Mouse (Mus musculus) gastrocnemius, adult 2 months (tissue): ENCODE results near the gene Trmt112. TPM values are rescaled to one million over a fixed set of nuclear protein-coding genes. Genes with fewer than 3 reads are reported as not detected.
A peak's percentile ranks its signal among the peaks of the same experiment; 100 is the strongest.

Experiments
- DNase-seq: peaks from one replicate; pipeline ENCODE4 v3.0.0; 2022
- H3K27ac ChIP-seq: fragments of 200-600 bp; 2 replicates; pipeline ENCODE4 v1.8.1; 2022; ENCODE audit warnings: mild to moderate bottlenecking
- H3K4me3 ChIP-seq: fragments of 200-600 bp; 2 replicates; pipeline ENCODE4 v1.8.1; 2022; ENCODE audit warnings: mild to moderate bottlenecking, moderate library complexity
- CTCF ChIP-seq: fragments of 200-600 bp; IDR thresholded peaks from 2 replicates; pipeline ENCODE4 v1.8.1; 2022; ENCODE audit warnings: antibody characterized with exemption, mild to moderate bottlenecking, moderate library complexity
- intact Hi-C: fragments of 180-260 bp; cut with DNase I; formaldehyde crosslinking; loops from one replicate; pipeline ENCODE4 v1.15.1; 2025
- microRNA-seq: library from miRNA; unstranded; fragments of <30 nt; microRNA quantifications from one replicate; pipeline ENCODE4 v1.2.0, GENCODE M21; 2021
- total RNA-seq, 2 experiments: library from RNA; stranded (reverse); gene quantifications; 2 replicates each; pipeline ENCODE4 v1.2.3; 2021

Trmt112 gene
- total RNA-seq, 2 experiments from 2014 or later: 32.7 to 41.3 TPM

GRCm38 (mm10) chr19:6943709-6944108, 34.2 kb downstream of the Trmt112 start:
- no peak for TF ChIP-seq CTCF
- H3K27ac ChIP-seq: no peak overlapping the region
- no peak overlapping the region for H3K4me3 ChIP-seq
- no peak for DNase-seq
- intact Hi-C loops: no loop called here

DNA sequence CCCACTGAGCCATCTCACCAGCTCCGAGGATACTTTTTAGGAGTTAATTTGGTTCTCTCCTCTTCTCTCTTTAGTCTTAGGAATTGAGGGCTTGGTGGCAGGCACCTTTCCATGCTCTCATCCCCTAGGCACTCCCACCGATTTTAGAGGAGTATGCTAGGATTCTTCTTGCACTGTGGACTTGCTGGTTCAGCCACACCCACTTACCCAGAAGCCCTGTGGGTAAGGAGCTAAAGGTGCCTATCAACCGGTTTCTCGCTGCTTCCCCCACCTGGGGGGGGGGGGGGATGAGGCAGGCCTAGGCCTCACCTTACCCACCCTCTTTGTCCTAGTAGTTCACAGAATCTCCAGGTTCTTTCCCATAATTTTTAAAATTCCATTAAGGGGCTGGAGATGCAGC, 38.2 kb downstream of the Trmt112 start:
- intact Hi-C loops: no loop called here
- Histone ChIP-seq H3K4me3 (no peak overlapping the region), H3K27ac (no peak overlapping the region)
- no peak for TF ChIP-seq CTCF
- DNase-seq: no peak

DNA sequence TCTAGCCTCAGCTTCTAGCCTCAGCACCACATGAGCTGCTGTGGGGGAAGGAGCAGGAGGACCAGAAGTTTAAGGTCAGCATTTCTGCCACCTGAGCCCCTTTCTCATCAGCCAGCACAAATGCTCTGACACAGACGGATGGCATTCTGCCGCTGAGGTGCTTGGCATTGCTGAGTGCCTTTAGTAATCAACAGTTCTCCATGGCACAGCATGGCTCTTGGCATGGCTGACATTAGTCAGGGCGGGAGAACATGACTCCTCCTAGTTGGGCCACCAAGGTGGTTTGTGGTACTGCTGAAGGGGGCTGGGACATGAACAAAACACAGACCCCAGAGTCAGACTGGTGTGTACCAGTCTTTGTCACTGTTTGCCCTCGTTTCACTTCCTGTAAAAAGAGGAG, 38.7 kb downstream of the Trmt112 start:
- TF ChIP-seq CTCF: no peak
- no peak overlapping the region for H3K27ac ChIP-seq
- H3K4me3 ChIP-seq: no peak overlapping the region
- DNase-seq: no peak
- intact Hi-C loops: no loop called here

DNA sequence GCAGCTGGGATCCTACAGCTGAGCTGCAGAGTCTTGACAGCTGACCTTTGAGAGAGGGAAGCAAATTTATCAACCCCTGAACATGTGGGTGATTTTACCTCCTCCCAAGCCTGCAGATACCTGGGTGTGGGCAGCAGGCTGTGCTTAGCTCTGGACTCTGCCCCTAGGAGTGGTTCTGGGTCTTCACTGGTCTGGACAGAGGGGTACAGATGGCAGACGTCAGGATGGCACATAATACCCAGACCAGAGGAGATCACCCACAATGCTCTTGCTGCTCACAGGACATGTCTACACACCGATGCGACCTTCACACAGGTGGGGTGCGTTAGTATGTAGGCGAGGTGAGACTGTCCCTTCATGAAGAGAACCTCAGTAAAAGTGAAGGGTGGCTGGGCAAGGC, 40.0 kb downstream of the Trmt112 start:
- intact Hi-C loops: no loop called here
- no peak for DNase-seq
- no peak overlapping the region for H3K4me3 ChIP-seq
- no peak for TF ChIP-seq CTCF
- no peak overlapping the region for H3K27ac ChIP-seq

- no peak overlapping the region; the same call in 1 of the 2 replicates for H3K27ac ChIP-seq
- H3K4me3 ChIP-seq: peak overlapping the region; percentile 82
- intact Hi-C loops: no loop called here
- no peak for TF ChIP-seq CTCF
- no peak for DNase-seq
Measured at GRCm38 (mm10) chr19:6949951-6950350, 40.5 kb downstream of the Trmt112 start.

GRCm38 (mm10) chr19:6950613-6951153, 41.2 kb downstream of the Trmt112 start:
- DNase-seq: peak; percentile 54
- H3K4me3 ChIP-seq: peak overlapping the region; percentile 82
- no peak for TF ChIP-seq CTCF
- peak overlapping the region; percentile 100 for H3K27ac ChIP-seq
- intact Hi-C loops: loop anchor here (1.0 kb wide), 1 partner anchor 8 kb away; the partner anchor contains the start of gene Gpr137

- TF ChIP-seq CTCF: no peak
- DNase-seq: peak; percentile 95
- intact Hi-C loops: loop anchor here (1.0 kb wide), 1 partner anchor 9 kb away; the partner anchor contains the start of gene Gpr137
- H3K27ac ChIP-seq: peak overlapping the region; percentile 100
- H3K4me3 ChIP-seq: peak overlapping the region; percentile 82
Measured at GRCm38 (mm10) chr19:6951381-6951968, 42.0 kb downstream of the Trmt112 start.

GRCm38 (mm10) chr19:6951994-6952711, 42.7 kb downstream of the Trmt112 start:
- Histone ChIP-seq H3K27ac (peak overlapping the region; percentile 100), H3K4me3 (peak overlapping the region; percentile 82)
- DNase-seq: peak; percentile 93
- no peak for TF ChIP-seq CTCF
- intact Hi-C loops: loop anchor here (1.0 to 2.0 kb wide), 2 partner anchors 10 to 17 kb away; partner anchors contain the start of gene Gpr137

DNA sequence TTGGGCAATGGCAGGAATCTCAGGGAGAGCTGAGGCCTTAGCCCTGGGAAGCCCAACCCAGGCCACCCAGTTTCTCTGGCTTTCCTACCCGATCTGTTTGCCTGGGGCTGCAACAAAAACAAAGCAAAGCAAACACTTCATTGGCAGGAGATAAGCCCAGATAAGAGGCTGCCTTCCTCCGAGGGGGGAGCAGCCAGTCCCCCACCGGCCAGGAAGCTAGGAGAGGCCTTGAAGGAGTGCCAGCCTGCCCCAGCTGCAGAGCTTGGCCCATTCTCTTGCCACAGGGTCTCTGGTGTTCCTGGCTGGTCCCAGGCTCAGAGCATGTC, 43.2 kb downstream of the Trmt112 start:
- Histone ChIP-seq H3K27ac (peak overlapping the region; percentile 100), H3K4me3 (peak overlapping the region; percentile 82)
- peak; percentile 65 for DNase-seq
- TF ChIP-seq CTCF: no peak
- intact Hi-C loops: loop anchor here (2.0 kb wide), 1 partner anchor 16 kb away; no protein-coding TSS in a partner anchor

DNA sequence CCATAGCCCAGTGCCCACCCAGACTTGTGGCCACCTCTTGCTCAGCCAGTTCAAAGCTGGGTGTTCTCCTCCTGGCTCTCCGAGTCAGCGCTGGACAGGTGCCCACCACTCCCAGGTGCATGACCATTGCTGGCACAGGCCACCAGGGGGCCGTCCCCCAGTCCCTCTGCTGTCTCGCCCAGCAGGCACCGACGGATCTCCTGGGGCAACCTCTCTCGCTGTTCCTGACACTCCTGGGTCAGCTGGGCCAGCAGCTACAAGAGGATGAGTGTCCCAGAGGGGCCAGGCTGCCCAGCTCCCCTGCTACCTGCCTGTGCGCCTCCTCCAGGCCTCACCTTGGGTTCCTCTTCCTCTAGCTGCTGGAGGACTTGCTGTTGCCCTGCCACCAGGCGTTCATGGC, 44.5 kb downstream of the Trmt112 start:
- peak; percentile 38 for TF ChIP-seq CTCF
- Histone ChIP-seq H3K4me3 (no peak overlapping the region), H3K27ac (peak overlapping the region; percentile 100)
- intact Hi-C loops: no loop called here
- peak; percentile 61 for DNase-seq

DNA sequence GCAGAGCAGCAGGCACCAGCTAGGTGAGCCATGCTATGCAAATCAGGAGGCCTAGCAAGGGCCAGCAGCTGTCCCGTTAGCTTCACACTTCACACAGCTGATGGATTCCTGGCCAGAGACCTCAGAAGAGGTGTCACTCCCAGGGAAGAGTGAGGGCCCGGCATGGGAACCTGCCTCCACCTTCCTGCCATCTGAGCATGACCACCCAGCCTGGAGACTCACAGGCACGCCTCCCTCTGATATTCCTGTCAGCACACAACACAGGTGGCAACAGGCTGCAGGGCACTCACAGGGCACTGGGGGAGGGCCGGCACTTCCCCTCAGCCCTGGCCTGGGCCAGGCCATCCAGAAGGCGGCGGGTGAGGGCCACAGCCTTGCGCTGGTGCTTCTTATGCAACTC, 45.9 kb downstream of the Trmt112 start:
- no peak for TF ChIP-seq CTCF
- H3K4me3 ChIP-seq: no peak overlapping the region
- H3K27ac ChIP-seq: no peak overlapping the region
- intact Hi-C loops: no loop called here
- DNase-seq: peak; percentile 22

DNA sequence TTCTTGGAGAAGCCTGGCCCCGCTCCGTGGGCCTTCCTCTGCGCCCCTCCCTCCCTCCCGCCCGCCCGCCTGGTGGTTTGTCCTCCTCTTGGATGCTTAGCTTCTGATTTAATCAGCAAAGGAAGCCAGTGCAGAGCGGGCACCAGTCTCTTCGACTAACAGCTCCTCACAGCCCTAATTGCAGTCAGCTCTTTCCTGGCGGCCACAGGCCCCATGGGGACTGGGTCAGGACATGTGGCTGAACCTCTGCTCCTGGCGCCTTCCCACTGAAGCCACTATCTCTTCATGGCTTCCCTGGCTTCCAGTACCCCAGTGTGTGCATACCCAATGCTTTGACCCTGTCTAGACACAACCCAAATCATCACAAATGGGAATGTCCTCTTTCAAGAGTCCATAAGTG, 47.0 kb downstream of the Trmt112 start:
- no peak overlapping the region for H3K27ac ChIP-seq
- H3K4me3 ChIP-seq: no peak overlapping the region
- intact Hi-C loops: no loop called here

More for the DNA sequence above, 47.0 kb downstream of the Trmt112 start:
- no peak for DNase-seq
- no peak for TF ChIP-seq CTCF

Small RNA genes within 50 kb of the gene (microRNA-seq; reads per million reads assigned to microRNA genes)
- gene Mir6990: 4.3 reads per million

Other genes starting within 250 kb of the Trmt112 start
- gene Rps6ka4, start 69.1 kb upstream of the Trmt112 start, total RNA-seq: 1 to 10 TPM; 9.3 to 9.4 TPM
- under 1 TPM; 0.46 to 0.59 TPM for gene Ccdc88b, start 51.5 kb upstream of the Trmt112 start, total RNA-seq
- gene Prdx5, start 408 bp downstream of the Trmt112 start, total RNA-seq: 100 to 1,000 TPM; 177 to 270 TPM
- gene Esrra, start 12.1 kb downstream of the Trmt112 start, total RNA-seq: 100 to 1,000 TPM in 1 of 2 experiments, 10 to 100 TPM in 1; 80.0 to 108 TPM
- gene Catsperz, start 15.7 kb downstream of the Trmt112 start, total RNA-seq: not detected
- not detected for gene Kcnk4, start 24.8 kb downstream of the Trmt112 start, total RNA-seq
- 10 to 100 TPM; 10.8 to 14.4 TPM for gene Bad, start 32.2 kb downstream of the Trmt112 start, total RNA-seq
- gene Gpr137, start 32.8 kb downstream of the Trmt112 start, total RNA-seq: 10 to 100 TPM in 1 of 2 experiments, 1 to 10 TPM in 1; 8.2 to 13.8 TPM
- gene Ppp1r14b, start 65.3 kb downstream of the Trmt112 start, total RNA-seq: 100 to 1,000 TPM; 121 to 127 TPM
- 10 to 100 TPM in 1 of 2 experiments, 1 to 10 TPM in 1; 9.1 to 11.0 TPM for gene Plcb3, start 66.8 kb downstream of the Trmt112 start, total RNA-seq
- gene Fkbp2, start 70.8 kb downstream of the Trmt112 start, total RNA-seq: 10 to 100 TPM in 1 of 2 experiments, 1 to 10 TPM in 1; 7.9 to 11.2 TPM
- gene Vegfb, start 78.0 kb downstream of the Trmt112 start, total RNA-seq: 100 to 1,000 TPM; 142 to 219 TPM
- gene Dnajc4, start 82.9 kb downstream of the Trmt112 start, total RNA-seq: 10 to 100 TPM; 35.3 to 37.6 TPM
- 10 to 100 TPM; 12.8 to 15.9 TPM for gene Nudt22, start 86.4 kb downstream of the Trmt112 start, total RNA-seq
- gene Trpt1, start 86.4 kb downstream of the Trmt112 start, total RNA-seq: 10 to 100 TPM; 22.5 to 26.1 TPM
- under 1 TPM; 0.71 to 0.86 TPM for gene Fermt3, start 109.8 kb downstream of the Trmt112 start, total RNA-seq
- gene Stip1, start 130.3 kb downstream of the Trmt112 start, total RNA-seq: 100 to 1,000 TPM in 1 of 2 experiments, 10 to 100 TPM in 1; 89.9 to 125 TPM
- gene Macrod1, start 147.1 kb downstream of the Trmt112 start, total RNA-seq: 100 to 1,000 TPM; 261 to 294 TPM
- under 1 TPM; 0.53 to 0.54 TPM for gene Flrt1, start 196.0 kb downstream of the Trmt112 start, total RNA-seq